Mouse (Mus musculus) adrenal gland, adult 18-20 months (tissue): ENCODE results near the gene Top1. TPM values are rescaled to one million over a fixed set of nuclear protein-coding genes. Genes with fewer than 3 reads are reported as not detected.

Source experiments
- DNase-seq, 2 experiments: peaks; one replicate each; pipeline ENCODE4 v3.0.0; 2021 to 2022; ENCODE audit warnings: low spot score in 2 of 2
- total RNA-seq, 2 experiments: library from RNA; stranded (reverse); gene quantifications; 1 replicate in 1 of 2; 2 replicates in 1 of 2; pipeline ENCODE4 v1.2.3; 2021

The Top1 gene
- total RNA-seq, 2 experiments from 2014 or later, result 83.5 to 105 TPM

DNA sequence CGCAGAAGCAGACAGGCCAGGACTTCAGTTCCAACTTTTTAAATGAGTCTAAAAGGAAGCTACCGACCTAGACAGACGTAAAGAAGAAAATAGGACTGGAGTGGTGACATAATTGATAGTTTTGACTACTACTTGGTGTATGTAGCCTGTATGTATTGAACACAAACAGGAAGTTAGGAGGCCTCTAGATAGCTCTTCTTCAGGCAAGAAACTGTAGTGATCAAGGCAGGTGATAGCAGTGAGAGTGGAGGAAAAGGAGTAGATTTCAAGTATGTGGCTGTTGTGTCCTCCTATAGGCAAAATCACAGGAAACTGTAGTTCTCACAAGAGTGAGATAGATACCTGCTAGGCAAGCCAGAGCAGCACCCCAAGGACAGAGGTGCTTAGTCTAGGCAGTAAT lies 62.0 kb downstream of the Top1 start:
- no peak for DNase-seq

DNA sequence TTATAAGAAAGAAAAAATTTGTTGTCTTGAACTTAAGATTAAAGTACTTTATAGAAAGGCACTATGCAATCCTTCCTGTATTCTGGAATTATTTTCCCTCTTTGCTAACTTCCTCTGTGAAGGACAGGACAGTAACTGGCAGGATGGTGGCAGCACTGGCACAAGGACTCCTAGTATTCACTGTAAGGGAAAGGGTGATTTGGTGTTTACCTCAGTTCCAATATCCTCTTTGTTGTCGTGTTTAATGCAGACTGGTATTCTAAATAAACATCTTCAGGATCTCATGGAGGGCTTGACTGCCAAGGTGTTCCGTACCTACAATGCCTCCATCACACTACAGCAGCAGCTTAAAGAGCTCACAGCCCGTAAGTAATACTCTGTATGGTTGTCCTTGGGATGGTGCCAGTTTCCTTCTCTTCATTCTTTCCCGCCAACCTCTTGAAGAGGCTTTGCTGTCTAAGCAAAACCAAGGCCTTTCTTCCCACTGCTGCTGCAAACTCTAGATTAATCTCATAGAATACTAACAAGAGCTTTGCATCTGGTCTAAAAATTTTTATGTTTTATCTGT lies 69.9 kb downstream of the Top1 start:
- DNase-seq, result no peak

DNA sequence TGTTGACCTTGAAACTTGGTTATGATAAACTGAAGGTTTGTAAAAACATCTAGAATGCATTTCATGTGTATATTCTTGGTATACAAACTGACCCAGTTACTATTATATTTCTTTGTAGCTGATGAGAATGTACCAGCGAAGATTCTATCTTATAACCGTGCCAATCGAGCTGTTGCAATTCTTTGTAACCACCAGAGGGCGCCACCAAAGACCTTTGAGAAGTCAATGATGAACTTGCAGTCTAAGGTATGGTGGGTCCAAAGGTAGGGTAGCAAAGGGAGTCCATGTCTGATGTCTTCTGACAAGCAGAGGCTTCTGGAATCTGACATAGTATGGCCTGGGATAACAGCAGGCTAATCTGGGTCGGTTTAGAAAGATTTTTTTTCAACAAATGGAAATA lies 71.6 kb downstream of the Top1 start:
- no peak for DNase-seq

DNA sequence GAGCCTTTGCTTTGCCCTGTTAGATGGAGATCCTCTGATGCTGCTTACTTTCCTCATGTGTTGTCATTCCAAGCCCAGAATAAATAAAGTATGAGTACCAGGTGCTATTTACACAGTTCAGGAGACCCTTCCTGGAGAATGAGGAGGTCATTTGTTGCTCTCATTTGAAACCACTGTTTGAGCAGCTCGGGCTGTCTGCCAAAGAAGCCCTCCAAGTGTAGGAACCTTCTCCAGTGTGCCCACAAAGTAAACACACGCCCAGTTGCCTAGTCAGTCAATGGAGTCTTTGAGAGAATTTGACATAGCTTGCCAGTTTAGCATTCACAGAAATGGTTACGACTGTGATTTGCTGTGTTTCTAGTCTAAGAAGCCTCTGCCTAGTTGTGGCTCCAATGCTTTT lies 73.1 kb downstream of the Top1 start:
- no peak for DNase-seq

DNA sequence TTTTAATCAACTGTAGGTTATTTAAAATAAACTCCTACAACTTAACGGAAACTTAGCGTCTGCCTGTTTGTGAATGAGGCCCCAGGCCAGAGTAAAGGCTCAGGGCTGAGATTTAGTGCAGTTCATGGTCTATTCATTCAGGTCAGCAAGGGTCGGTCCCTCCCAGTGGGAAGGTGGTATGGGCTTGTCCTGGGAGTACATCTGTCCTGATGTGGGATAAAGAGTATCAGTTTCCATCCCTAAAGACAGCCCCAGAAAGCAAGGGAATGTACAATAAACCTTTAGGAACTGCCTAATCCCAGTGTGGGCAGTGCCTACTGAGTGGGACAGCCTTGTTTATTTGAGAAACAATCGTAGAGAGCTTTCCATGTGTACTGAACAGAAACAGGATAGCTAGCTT lies 77.0 kb downstream of the Top1 start:
- no peak for DNase-seq

DNA sequence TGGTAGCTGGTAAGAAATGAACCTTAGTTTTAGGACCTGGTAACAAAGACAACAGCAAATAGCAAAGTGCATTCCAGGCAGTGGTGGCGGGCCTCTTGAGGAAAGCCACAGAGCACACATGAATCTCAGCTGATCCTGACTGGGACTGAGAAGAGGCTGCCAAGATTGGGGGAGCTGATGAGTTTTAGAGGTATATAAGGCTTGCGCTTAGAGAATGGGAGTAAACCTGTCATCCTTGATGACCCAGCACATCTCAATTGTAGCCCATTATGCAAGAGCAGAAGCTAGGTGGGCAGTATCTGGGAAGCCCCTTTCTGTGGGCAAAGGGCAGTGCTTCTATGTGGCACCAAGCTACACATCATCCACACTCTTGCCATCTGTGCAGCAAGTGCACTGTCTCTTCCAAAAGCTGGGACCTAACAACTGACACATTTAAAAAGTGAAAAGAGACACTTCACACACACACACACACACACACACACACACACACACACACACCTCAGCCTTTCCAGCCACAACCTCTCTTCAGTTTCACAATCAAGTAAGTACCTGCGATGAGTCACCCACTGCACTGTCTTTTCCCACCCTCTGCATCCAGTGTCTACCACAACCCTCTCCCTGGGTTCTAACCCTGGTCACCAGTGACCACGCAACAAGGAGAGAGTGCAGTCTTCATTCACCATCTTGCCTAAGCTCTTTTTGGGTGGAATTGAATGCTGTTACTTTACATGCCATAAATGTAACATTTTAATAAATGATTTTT lies 78.1 kb downstream of the Top1 start:
- DNase-seq, result no peak

DNA sequence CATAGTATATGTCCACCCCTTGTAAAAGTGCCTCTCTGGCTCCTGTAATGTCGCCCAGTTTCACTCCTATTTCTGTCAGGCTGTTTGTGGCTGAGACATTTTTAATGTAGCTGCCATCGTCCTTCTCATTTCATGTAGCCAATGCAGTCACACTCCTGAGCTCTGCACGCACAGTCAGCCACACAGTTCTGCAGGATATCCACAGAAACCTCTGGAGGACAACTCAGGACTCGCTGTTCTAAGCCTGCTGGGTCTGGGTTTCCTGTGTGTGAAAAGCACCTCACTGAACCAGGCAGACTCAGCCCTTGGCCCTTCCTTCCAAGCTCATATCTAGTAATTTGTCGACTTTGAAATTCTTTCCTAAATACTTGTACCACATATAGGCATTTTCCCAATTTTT lies 78.8 kb downstream of the Top1 start:
- DNase-seq, result no peak

DNA sequence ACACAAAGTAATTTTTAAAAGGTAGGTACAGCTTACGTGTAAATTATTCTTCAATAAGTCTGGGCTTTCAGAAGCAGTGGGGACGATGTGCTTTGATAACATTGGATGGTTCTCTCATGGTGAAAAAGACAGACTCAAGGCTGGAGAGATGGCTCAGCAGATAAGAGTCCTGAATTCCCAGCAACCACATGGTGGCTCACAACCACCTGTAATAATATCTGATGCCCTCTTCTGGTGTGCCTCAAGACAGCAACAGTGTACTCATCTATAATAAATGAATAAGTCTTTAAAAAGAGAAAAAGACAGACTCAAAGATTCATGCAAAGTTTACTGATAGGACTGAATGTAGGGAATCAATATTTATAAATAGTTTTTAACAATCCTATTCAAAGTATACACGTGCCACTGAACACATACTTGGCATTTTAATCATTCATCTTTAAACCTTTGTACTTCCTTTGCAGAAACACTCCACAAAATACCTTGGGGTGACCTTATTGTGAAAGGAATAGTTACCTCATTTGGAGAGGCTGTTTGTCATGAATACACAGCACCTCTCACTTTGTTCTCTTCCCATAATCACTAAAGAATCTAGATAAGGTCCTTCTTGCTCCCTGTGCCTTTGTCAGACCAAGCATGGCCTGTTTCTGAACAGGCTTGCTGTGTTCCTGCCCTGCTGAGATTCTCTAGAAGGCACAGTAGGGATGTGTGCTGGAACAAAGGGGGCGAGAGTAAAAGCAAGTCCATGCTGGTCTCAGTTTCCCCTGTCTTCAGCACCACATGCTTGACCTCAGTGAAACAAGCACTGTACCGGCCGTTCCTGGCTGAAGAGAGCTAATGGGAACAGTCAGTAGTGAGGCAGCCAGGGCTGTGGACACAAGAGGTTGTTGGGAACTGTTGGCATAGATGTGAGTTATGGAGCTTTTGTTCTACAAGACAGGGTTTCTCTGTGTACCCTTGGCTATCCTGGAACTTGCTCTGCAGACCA lies 80.5 kb downstream of the Top1 start:
- DNase-seq, result no peak

DNA sequence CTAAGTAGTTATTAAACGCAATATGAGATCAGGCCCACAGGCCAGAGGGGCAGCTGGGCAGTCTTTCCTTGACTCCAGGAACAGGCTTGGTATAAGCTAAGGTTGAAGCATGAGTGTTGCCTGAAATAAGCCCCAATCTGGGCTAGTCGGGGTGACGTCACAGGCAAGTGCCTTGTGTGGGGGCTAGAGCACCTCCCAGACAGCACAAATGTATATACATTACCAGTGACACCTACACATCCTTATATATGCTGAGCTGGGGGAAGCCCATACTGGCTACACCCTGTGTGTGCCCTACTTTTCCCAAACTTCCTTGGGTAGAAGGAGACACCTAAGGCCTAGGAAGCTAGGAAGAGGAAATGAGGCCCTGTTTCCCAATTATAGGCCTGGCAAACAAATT lies 83.3 kb downstream of the Top1 start:
- DNase-seq, result no peak

DNA sequence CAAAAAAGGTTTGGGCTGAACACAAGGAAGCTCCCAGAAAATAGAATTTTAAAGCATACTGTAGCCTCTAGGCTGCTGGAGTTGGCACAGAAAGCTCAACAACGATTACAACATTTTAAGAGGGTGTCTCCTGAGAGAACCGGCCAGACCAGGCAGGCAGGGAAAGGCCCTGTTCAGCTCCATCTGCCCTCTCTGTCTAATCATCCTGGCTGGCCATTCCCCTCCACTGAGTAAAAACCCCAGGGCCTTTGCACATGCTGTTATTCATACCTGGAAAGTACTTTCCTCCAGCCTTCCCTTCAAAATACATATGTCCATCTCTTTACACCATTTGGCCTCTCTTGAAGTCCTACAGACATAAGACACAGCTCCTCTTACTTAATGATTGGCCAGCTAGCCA lies 83.7 kb downstream of the Top1 start:
- DNase-seq, result no peak

DNA sequence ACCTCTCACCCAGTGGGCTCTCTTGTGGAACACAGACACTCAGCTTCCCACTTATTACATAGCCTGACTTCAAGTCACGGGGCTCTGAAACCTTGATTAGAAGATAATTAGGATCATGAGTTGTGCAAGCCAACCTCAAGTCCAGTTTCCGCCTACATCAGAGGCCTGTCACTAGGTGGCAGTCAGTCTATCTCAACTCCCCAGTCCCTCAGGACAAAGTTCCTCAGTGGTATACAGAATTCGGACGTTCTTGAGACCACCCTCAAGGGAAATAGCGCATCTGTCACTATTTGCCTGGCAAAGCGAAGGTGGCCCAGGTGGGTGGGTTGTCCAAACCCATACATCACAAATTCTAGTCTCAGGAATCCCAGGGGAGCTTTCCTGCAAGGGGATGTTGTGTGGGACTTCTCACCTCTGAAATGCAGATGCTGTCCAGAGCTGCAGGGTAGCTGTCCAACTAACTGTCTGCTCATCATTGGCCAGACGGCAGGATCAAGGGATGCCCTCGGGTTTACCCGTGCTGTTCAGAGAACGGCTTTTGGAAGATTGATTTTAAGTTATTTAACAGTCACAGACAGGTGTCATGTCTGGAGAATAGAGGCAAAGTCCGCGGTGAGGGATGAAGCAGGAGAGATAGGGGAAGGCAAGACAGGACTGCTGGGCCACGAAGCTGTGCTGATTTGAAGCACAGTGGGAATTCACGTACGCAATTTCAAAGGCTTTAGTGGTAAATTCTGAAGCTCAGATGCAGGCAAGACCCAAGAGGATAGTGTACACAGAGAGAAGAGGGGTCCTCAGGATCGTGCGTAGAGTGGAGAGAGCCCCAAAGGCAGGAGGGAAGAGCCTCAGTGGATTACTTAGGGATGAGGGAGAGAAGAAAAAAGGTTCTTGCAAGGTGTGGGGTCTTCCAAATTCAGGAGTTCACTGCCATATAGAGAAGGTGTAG lies 84.4 kb downstream of the Top1 start:
- no peak for DNase-seq

DNA sequence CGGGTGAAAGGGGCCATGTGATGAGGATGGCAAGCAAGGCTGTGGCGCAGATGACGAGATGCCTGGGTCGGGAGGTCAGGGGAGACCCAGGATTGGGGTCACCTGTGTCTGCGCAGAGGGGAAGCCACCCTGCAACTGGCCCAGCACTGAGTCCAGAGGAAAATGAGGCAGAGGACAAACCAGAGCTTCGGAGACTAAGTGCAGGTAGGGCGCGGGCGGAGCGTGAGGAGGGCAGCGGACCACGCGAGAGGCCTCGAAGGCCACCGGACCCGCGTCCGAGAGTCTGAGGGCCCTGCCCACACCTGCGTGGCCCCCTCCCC lies 85.1 kb downstream of the Top1 start:
- no peak for DNase-seq

DNA sequence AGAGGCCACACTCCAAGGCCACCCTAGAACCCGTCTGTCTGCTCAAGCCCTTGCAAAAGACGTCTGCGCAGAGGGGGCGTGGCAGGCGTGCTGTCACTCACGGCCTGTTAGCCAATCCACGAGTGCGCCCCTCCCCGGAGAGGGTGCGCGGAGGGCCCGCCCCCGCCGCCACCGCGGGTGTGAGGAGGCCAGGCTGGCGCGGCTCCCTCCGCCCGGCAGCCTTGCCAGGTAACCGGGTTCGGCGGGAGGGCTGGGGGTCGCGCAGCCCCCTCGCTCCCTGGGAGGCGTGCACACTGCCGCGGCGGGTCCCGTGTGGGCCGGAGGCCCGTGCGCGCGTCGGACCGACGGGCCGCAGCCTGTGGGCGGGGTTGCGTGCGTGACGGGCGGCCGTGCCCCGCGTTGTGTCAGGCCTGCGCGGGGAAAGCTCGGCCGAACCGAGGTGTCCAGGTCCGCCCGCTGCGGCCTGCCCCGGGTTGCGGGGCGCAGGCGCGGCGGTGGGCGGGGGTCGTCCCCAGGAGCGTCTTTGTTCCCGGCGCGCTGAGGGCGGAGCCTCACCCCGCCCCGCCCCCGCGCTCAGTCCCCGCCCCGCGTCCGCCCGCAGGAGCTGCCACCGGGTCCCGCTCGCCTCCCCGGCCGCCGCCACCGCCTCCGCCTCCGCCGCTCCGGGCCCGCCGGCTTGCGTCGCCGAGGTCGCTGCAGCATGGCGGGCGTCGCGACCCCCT lies 85.6 kb downstream of the Top1 start, which contains the start of gene Plcg1:
Gene Plcg1, plus strand, starts transcription at position 184 of the 722 bp plus-strand sequence.
- DNase-seq, result peak; percentile 93 to 94

DNA sequence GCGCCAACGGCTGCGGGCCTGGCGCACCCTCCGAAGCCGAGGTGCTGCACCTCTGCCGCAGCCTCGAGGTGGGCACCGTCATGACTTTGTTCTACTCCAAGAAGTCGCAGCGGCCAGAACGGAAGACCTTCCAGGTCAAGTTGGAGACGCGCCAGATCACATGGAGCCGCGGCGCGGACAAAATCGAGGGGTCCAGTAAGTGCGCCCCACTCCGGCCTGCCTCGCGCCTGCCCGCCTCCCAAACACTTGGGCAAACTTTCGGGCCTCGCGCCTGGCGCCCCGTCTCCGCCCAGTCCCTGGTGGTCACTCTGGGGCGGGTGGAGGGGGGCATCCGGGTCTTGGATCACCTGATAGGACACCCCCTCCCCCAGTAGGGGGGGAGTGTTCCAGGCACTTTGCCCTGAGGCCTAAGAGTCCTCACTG lies 86.2 kb downstream of the Top1 start:
- DNase-seq, result peak in 1 of 2 experiments; percentile 69

DNA sequence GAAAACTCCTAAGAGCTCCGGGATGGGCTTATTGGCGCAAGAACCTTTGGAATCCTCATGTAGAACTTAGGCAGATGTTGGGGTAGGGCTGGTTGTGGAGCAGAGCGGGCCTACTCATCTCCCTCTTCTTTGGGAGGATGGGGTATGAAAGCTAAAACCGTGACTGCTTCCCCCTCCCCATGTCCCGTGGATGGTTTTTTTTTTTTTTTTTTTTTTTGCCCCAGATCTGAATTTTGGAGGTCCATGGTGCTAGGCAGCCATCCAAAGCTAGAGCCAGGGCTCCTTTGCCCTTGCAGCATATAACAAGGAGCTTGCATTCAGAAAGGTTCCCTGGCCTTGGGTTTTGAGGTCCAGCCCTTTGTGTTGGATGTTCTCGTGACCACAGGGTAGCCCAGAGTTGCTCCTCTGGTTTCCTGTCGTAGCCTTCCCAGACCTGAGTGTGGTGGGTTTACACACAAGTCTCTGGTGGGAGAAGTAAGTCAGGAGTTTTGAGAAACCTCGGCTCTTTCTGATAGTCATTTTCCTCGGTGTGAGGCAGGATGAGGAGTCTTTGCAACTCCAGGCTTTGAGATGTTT lies 86.8 kb downstream of the Top1 start:
- no peak for DNase-seq

DNA sequence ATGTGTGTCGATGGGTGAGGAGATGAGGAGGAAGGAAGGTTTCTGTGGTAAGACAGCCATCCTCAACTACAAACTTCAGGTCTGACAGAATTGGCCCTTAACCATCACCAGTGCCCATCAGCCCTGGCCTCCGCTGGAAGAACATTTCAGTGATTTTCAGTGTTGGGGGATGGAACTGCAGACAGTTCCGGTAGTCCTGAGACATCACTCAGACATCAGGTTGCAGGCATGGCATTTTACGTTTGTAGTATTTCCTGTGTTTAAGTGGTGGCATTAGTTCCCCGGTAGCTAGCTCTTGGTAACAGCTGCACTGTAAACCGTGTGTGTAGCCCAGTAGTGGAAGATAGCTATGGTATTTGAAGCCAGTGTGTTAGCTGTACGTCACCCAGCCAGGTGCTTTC lies 87.4 kb downstream of the Top1 start:
- DNase-seq, result no peak

DNA sequence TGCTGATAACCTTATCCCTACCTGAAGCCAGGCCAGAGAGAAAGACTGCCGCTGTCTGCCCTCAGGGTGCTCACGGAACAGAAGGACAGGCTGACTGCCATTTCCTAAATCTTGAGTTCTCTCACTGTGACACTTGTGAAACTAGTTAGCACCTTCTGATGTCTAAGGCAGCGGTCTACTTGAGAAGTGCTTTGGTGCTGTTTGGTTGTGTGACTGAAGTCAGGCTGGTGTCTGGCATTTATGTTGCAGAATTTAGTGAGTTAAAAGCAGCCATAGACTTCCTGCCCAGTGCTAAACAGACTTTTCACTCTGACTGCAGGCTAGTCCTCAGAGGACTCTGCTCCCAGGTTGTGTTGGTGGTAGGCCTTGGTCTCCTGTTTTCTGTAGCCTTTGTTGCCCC lies 88.6 kb downstream of the Top1 start:
- DNase-seq, result no peak

DNA sequence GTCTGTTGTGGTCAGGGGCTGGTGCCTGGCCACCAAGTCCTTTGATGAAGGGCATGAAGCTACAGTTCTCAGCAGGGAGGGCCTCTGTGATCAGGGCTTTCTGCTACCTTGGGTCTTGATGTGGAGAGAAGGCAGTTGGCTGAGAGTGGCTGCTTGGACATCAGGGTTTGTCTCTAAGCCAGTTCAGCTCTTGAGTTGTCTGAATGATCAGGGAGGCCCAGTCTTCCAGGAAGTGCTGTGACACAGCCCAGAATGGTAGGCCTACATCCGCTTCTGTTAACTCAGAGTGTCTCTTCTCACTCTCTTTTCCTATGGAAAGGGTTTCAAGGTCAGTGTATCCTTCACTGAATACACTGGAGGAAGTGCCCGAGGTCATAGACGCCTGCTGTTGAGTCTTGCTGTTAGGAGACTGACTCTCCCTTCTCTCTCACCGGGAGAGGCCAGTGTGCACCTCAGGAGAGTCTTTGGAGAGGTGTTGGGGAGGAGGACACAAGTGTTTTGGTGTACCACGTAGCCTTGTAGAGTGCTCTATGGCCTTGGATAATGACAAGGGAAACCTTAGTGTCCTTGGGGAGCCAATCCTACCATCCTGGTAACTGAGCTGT lies 90.1 kb downstream of the Top1 start:
- DNase-seq, result no peak

DNA sequence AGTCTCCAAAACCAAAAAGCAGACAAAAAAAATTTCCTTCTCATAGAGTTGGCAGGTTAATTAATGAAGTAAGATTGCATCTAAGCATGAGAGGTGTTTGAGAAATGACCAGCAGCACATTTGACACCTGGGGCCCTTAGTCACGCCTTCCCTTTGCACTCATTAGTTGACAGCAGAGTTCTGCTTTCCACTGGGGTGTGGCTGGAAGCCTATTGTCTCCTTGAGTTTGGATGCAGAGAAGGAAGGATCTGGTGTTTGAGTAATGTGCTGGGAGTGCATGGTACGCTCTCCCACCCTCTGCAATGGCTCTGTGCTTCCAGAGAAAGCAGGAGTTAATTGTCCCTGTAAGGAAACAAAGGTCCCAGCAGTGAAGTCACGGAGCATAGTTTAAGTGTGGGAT lies 90.8 kb downstream of the Top1 start:
- DNase-seq, result no peak
